Mouse (Mus musculus): ENCODE measurements around the gene Cacna1d.

The Cacna1d gene

DNA sequence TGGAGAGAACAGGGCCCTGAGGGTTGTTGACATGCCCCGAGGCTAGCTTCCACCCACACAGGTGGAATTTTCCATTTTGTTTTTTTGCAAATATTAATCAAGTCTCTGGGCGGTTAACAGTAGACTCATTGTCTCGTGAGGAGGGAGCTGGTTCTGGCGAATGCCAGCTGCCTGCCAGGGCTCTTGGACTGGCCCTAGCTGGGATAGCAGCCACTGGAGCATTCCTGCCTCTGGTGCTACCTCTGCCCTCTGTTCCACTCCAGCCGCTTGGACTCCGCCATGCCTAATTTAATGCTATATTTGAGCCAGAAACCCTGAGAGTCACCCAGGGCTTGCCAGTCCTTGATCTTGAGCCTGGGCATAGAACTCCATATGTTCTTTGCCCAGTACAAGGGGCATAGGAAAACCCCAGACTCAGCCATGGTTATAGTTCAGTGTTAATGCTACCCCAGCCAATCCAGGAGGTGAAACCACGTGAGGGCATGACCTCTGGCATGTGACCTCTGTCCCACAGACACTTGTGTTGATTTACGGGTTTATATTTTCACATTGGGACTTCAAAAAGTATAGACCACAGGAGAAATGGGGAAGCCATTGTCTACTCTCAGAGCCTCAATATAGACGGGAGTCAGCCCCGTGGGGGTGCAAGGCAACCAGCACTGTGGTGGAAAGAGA is 479.2 kb downstream of the Cacna1d start:
- DNase-seq: no peak

DNA sequence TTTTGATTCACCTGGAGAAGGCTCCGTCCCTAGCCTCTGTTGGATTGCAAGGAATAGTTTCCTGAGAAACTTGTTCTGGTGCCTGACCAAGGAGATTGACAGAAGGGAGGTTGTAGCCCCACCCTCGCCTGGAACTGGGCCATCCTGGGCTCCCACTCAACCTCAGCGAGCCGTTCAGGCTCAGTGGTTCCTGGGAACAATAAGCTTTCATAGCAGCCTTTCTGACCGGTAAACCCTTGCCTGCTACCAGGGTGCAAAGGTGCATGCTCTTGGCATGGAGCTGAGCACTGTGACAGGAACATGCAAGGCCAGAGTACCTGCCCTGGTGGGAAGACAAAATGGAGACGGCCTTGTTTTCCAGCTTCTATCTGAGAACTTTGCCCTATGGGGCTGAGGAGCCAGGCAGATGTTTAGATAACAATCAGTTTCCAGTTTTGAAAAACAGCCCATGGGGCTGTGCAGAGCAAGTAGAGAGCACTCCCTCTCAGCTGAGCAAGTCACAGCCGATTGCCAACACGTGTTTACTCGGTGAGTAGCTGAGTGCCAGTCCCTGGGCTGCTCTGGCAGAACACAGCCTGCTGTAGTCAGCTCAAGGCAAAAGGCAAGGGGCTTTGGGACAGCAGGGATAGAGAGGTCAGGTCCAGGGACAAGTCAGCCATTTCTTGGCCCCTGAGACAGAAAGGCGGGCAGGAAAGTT is 481.2 kb downstream of the Cacna1d start:
- DNase-seq: no peak

DNA sequence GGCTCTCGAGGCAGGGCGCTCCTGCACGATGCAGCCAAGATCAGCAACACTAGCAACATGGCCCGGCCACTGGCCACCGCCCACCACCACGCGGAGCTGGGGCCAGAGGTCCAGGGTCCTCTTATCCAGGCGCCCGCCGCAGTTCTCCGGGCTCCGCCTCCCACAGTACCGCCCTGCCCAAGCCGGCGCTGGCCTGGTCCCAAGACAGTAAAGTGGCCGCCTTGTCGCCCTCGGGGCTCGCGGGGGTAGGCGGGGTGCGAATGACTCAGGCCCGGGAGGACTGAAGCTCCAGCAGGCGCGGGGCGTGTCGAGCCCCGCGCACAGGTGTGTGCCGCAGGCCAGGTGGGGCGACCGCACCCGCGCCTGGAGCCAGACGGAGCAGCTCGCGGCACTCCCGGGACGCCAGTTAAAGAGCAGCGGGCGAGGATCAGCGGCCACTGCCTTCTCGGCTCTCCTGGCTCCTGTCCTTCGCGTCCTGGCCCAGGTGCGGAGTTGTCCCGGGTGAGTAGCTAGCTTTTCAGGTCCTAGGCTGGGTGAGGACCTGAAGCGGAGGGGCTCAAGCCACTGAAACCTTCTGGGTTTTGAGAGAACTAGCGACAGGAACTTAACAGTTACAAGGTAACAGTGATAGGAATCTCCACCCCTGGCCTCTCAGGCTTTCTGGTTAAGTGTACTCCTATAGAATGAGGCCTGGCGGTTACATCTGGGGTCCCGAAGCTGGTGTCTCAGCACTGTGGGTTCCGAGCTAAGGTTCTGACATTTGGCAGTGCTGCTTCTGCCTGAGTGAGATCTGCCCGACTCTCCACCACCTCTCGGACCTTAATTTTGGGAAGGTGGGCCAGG is 482.3 kb downstream of the Cacna1d start, which contains the start of the genes Il17rb and Chdh:
TSS of gene Il17rb (minus strand) at position 164 of the 843 bp plus-strand sequence.
TSS of gene Chdh (plus strand) at position 291 of the 843 bp plus-strand sequence.
- DNase-seq: peak; percentile 58

DNA sequence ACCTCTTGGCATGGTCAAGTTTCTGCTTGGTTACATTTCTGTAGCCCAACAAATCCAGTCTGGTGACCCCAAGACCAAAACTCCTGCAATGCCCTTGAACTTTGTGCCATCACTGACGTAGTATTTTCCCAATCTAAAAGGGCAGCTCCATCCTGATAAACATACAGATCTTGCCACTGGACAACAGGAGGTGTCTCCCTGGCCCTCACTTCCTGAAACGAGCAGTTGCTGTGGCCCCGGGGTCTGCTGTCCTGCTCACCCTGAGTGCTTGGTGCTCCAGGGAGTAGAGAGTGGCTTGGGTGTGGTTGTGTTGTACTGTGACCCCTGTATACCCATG is 491.8 kb downstream of the Cacna1d start:
- no peak for DNase-seq

DNA sequence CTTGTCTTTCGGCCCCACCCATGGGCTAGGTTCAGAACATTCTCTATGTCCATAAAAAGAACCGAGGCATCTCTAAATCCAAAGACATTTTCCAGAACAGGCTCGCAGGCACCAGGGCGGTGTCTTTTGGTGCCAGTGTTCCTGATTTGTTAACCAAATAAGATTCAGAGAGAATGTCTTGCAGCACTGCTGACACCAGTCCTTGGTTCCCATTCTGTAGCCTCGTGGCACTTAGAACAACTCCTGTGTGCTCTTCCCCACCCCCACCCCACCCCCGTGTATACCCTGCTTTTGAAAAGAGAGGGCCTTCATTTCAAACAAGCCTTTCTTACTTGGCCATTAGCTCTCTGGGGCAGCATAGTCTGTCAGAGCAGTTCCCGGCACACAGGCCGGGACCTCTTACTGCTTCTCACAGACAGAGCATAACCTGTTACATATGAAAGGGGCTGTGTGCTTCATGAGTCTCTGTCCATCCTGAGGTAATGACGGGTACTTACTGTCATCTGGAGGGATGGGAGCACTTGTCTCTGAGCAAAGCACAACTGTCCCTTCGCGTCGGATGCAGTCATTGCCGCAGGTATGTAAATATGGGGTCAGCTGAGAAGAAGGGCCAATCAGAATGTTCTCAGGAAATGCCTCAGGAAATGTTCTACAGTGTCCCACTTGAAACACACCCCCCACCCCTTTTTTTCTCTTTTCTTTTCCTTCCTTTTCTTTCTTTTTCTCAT is 492.3 kb downstream of the Cacna1d start:
- DNase-seq: no peak

DNA sequence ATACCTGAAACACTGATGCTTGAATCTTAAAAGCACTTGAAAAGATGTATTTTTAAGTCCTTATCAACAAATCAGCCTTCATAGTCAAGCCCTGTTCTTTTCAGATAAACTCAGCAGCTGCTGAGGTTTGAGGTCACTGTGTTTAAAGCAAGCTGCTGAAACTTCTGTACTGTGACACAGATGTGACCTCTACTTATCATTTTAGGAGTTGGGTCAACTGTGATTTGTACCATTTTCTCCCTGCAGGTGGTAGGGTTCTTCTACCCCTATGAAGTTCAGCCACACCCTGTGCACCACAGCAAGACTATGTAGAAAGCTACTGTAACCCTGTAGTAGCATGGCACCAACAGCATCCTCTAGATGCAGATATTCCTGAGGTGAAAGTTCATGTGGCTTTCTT is 493.9 kb downstream of the Cacna1d start:
- no peak for DNase-seq

DNA sequence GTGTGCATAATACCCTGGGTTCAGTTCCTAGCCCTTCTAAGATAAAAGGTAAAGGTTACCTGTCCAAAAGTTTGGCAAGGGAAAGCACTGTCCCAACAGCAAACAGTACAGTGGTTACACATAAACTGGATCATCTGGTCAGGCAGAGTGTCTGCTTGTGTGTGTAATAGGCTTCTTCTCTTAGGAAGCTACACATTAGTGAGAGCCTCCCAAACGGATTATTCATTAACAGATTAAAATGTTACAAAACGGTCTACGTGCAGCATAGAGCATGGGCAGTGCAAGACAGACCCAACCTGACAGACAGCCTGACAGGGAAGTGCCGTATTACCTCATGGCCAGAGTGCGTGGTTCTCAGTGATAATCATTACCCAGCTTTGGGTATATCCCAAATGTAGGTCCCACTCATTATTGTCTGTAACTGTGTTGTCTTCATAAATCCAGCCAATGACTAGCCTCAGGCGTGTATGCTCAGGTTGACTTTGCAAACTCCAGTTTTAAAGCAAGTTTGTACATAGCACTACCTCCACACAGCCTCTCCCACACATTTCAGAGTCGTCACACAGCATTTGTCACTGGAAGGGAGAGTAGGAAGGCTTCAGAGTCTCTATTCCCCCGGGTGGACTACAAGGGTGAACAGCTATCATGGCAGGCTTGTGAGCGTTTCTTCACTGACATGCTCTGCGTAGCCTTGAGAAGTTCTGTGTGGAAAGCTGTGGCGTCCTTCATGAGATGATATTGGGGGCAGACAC is 495.1 kb downstream of the Cacna1d start:
- no peak for DNase-seq

DNA sequence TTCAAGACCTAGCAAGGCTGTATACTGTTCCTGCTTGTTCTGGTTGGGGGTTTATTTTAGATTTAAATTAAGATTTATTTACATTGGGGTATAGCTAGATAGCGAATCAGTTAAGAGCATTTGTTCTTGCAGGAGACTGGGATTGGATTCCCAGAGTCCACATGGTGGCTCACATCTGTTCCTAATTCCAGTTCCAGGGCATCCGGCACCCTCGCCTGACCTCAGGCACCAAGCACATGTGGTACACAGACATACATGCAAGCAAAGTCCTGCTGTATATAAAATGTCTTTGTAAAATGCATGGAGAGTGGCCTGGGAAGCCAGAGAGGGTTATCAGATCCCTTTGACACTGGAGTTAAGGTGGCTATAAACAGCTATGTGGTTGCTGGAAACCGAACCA is 496.3 kb downstream of the Cacna1d start:
- peak; percentile 74 for DNase-seq
